Mouse (Mus musculus): ENCODE measurements around the gene Hnrnpu. TPM values are rescaled to one million over a fixed set of nuclear protein-coding genes. Genes with fewer than 3 reads are reported as not detected.
A peak's percentile ranks its signal among the peaks of the same experiment; 100 is the strongest.
"Not testable (repeated sequence)": the region's sequence is repeated elsewhere in the genome, so short reads cannot be mapped to it uniquely, and the experiment has no call there.

The Hnrnpu gene
- polyA plus RNA-seq, 1 experiment from 2014 or later = 437 TPM

- peaks cover 7% of the 10 kb centered on the region; the same call in 1 of the 2 replicates for H3K9me3 ChIP-seq
- H3K4me1 ChIP-seq = peaks cover 5% of the 10 kb centered on the region; the same call in 1 of the 2 replicates
- H3K36me3 ChIP-seq (replicated peaks) = no peaks in the 10 kb centered on the region
- no peak for DNase-seq (ENCODE audit: extremely low spot score, low spot score)
- whole genome bisulfite sequencing = 71% methylated on average over 2 of the region's 2 CpGs
- no peaks in the 10 kb centered on the region for H3K27me3 ChIP-seq (ENCODE audit: poor library complexity, severe bottlenecking)
- H3K4me3 ChIP-seq = no peak overlapping the region
- H3K27ac ChIP-seq = no peak overlapping the region
Measured at GRCm38 (mm10) chr1:178283946-178284720, 53.5 kb downstream of the Hnrnpu start.

GRCm38 (mm10) chr1:178283314-178283713 is 54.3 kb downstream of the Hnrnpu start:
- WGBS = 83% methylated on average over 3 of the region's 3 CpGs
- H3K4me1 ChIP-seq; DNase-seq (ENCODE audit: extremely low spot score, low spot score); H3K4me3 ChIP-seq; H3K36me3 ChIP-seq (replicated peaks); H3K27me3 ChIP-seq (ENCODE audit: poor library complexity, severe bottlenecking); H3K27ac ChIP-seq; H3K9me3 ChIP-seq: not testable (repeated sequence)

GRCm38 (mm10) chr1:178276054-178276911 is 61.3 kb downstream of the Hnrnpu start:
- Histone ChIP-seq H3K4me1 (peaks cover 13% of the 10 kb centered on the region), H3K36me3 (replicated peaks) (no peaks in the 10 kb centered on the region), H3K4me3 (peak overlapping the region; percentile 69), H3K9me3 (no peaks in the 10 kb centered on the region), H3K27me3 (ENCODE audit: poor library complexity, severe bottlenecking) (peaks cover 31% of the 10 kb centered on the region), H3K27ac (peak overlapping the region; percentile 92)
- under 1% methylated on average over 87 of the region's 87 CpGs for WGBS
- DNase-seq (ENCODE audit: extremely low spot score, low spot score) = peak; percentile 56

- H3K9me3 ChIP-seq = no peaks in the 10 kb centered on the region
- WGBS = 9% methylated on average over 11 of the region's 11 CpGs
- peaks cover 31% of the 10 kb centered on the region for H3K27me3 ChIP-seq (ENCODE audit: poor library complexity, severe bottlenecking)
- H3K27ac ChIP-seq = peak overlapping the region; percentile 92
- no peaks in the 10 kb centered on the region for H3K36me3 ChIP-seq (replicated peaks)
- peak overlapping the region; percentile 69 for H3K4me3 ChIP-seq
- H3K4me1 ChIP-seq = peaks cover 13% of the 10 kb centered on the region
- no peak for DNase-seq (ENCODE audit: extremely low spot score, low spot score)
Measured at GRCm38 (mm10) chr1:178275738-178276053, 61.9 kb downstream of the Hnrnpu start.

- DNase-seq (ENCODE audit: extremely low spot score, low spot score) = no peak
- peaks cover 13% of the 10 kb centered on the region for H3K4me1 ChIP-seq
- 54% methylated on average over 9 of the region's 9 CpGs for WGBS
- peak overlapping the region; percentile 69 for H3K4me3 ChIP-seq
- H3K27me3 ChIP-seq (ENCODE audit: poor library complexity, severe bottlenecking) = peaks cover 31% of the 10 kb centered on the region
- H3K27ac ChIP-seq = 0 out of 2 replicates have a peak overlapping the region, but pooled peaks have one; percentile 92
- no peaks in the 10 kb centered on the region for H3K36me3 ChIP-seq (replicated peaks)
- H3K9me3 ChIP-seq = no peaks in the 10 kb centered on the region
Measured at GRCm38 (mm10) chr1:178275174-178275730, 62.3 kb downstream of the Hnrnpu start.

Small RNA genes within 50 kb of the gene (microRNA-seq; reads per million reads assigned to microRNA genes)
- gene Gm27458 = not detected

Other genes starting within 250 kb of the Hnrnpu start
- 14.7 and 19.1 TPM in 2 replicates for gene Desi2, start 150.4 kb downstream of the Hnrnpu start, polyA plus RNA-seq (2016; fragmentation: Nextera tagmentation; extraction: Ambion mirVana)
- gene Cox20, start 18.7 kb downstream of the Hnrnpu start, polyA plus RNA-seq (2016; fragmentation: Nextera tagmentation; extraction: Ambion mirVana) = 77.3 and 84.2 TPM in 2 replicates
- 6.7 and 9.4 TPM in 2 replicates for gene Efcab2, start 68.3 kb upstream of the Hnrnpu start, polyA plus RNA-seq (2016; fragmentation: Nextera tagmentation; extraction: Ambion mirVana)
- 4.6 and 4.7 TPM in 2 replicates for gene Kif26b, start 191.3 kb upstream of the Hnrnpu start, polyA plus RNA-seq (2016; fragmentation: Nextera tagmentation; extraction: Ambion mirVana)